Mouse (Mus musculus) ES-Bruce4 (cell line): Measurements from ENCODE around the gene Nosip. TPM values are rescaled to one million over a fixed set of nuclear protein-coding genes. Genes with fewer than 3 reads are reported as not detected.

Experiments used
- H3K27ac ChIP-seq: 2 replicates; pipeline ENCODE4 v1.5.1; 2012; ENCODE audit warnings: low read length, inconsistent platforms; ENCODE audit not compliant: insufficient read depth
- H3K27me3 ChIP-seq: 2 replicates; pipeline ENCODE4 v1.6.1; 2012; ENCODE audit warnings: mild to moderate bottlenecking, low read length, inconsistent platforms; ENCODE audit not compliant: control insufficient read depth, poor library complexity, insufficient read depth, severe bottlenecking
- H3K36me3 ChIP-seq: 2 replicates; pipeline ENCODE4 v1.6.1; 2012; ENCODE audit warnings: inconsistent platforms, mild to moderate bottlenecking, low read length, moderate library complexity; ENCODE audit not compliant: control insufficient read depth, poor library complexity, insufficient read depth, severe bottlenecking
- H3K4me1 ChIP-seq: one replicate; pipeline ENCODE4 v1.8.1; 2011; ENCODE audit warnings: low read length; ENCODE audit not compliant: control insufficient read depth, insufficient read depth
- H3K4me3 ChIP-seq: 2 replicates; pipeline ENCODE4 v1.5.1; 2011; ENCODE audit warnings: low read depth, mild to moderate bottlenecking, low read length
- H3K9ac ChIP-seq: 2 replicates; pipeline ENCODE4 v1.6.1; 2012; ENCODE audit warnings: low read depth, mild to moderate bottlenecking, inconsistent platforms; ENCODE audit not compliant: poor library complexity, severe bottlenecking
- H3K9me3 ChIP-seq: replicated peaks from 2 replicates; pipeline ENCODE4 v1.6.1; 2012; ENCODE audit warnings: mild to moderate bottlenecking, low read length, inconsistent platforms; ENCODE audit not compliant: control insufficient read depth, poor library complexity, insufficient read depth, severe bottlenecking
- CTCF ChIP-seq: IDR thresholded peaks from one replicate; pipeline ENCODE4 v1.8.1; 2011; ENCODE audit warnings: low read depth, low read length
- EP300 ChIP-seq: IDR thresholded peaks from 2 replicates; pipeline ENCODE4 v1.6.1; 2011; ENCODE audit warnings: low read depth, low read length; ENCODE audit not compliant: insufficient read depth
- POLR2A ChIP-seq: IDR thresholded peaks from one replicate; pipeline ENCODE4 v1.8.1; 2011; ENCODE audit warnings: low read length; ENCODE audit not compliant: insufficient read depth
- polyA plus RNA-seq: library from polyadenylated mRNA; stranded (reverse); fragments of >200 nt; gene quantifications from 2 replicates; pipeline ENCODE4 v1.2.4, GENCODE M21; 2011; ENCODE audit warnings: low read depth; ENCODE audit not compliant: missing spikeins, insufficient read depth, insufficient read length

The Nosip gene
- polyA plus RNA-seq, 1 experiment = 62.4 TPM

- H3K4me1 ChIP-seq = peaks cover 6% of the 10 kb centered on the region
- TF ChIP-seq EP300 = no peak
- TF ChIP-seq CTCF = no peak
- TF ChIP-seq POLR2A = no peak
- 0 out of 2 replicates have a peak, but pooled peaks cover 3% of the 10 kb centered on the region for H3K36me3 ChIP-seq
- H3K27me3 ChIP-seq = no peaks in the 10 kb centered on the region
- H3K9ac ChIP-seq = no peak overlapping the region
- H3K4me3 ChIP-seq = no peak overlapping the region
- H3K27ac ChIP-seq = no peak overlapping the region
- no peaks in the 10 kb centered on the region for H3K9me3 ChIP-seq
Observed at GRCm38 (mm10) chr7:45090251-45090977, 28.2 kb downstream of the Nosip start.

GRCm38 (mm10) chr7:45091001-45091990, 29.1 kb downstream of the Nosip start:
- Histone ChIP-seq H3K9ac (peak overlapping the region; percentile 59), H3K4me1 (peaks cover 6% of the 10 kb centered on the region)
- TF ChIP-seq CTCF (no peak), POLR2A (no peak), EP300 (no peak)

GRCm38 (mm10) chr7:45092048-45092447, 29.8 kb downstream of the Nosip start, which contains the start of gene Rcn3:
Gene Rcn3 (minus strand): TSS chr7:45092221.
- TF ChIP-seq EP300 (no peak), POLR2A (no peak), CTCF (no peak)
- Histone ChIP-seq H3K27me3 (no peaks in the 10 kb centered on the region), H3K36me3 (no peaks in the 10 kb centered on the region), H3K4me1 (peaks cover 6% of the 10 kb centered on the region), H3K27ac (peak within 1 kb of the TSS; percentile 41; the same call in 1 of the 2 replicates), H3K9ac (peak within 1 kb of the TSS; percentile 59), H3K9me3 (no peaks in the 10 kb centered on the region), H3K4me3 (peak within 1 kb of the TSS; percentile 79)

More at GRCm38 (mm10) chr7:45091001-45091990, 29.1 kb downstream of the Nosip start:
- 0 out of 2 replicates have a peak, but pooled peaks cover 2% of the 10 kb centered on the region for H3K36me3 ChIP-seq
- H3K27ac ChIP-seq = no peak overlapping the region
- H3K27me3 ChIP-seq = no peaks in the 10 kb centered on the region
- H3K4me3 ChIP-seq = peak overlapping the region; percentile 79
- no peaks in the 10 kb centered on the region for H3K9me3 ChIP-seq

GRCm38 (mm10) chr7:45092828-45093515, 30.7 kb downstream of the Nosip start:
- Histone ChIP-seq H3K9me3 (no peaks in the 10 kb centered on the region), H3K9ac (no peak overlapping the region), H3K27ac (peak overlapping the region; percentile 41; the same call in 1 of the 2 replicates), H3K27me3 (no peaks in the 10 kb centered on the region), H3K36me3 (no peaks in the 10 kb centered on the region), H3K4me1 (peaks cover 6% of the 10 kb centered on the region), H3K4me3 (peak overlapping the region; percentile 28)
- TF ChIP-seq EP300 (no peak), POLR2A (no peak), CTCF (no peak)

- Histone ChIP-seq H3K27me3 (no peaks in the 10 kb centered on the region), H3K9me3 (no peaks in the 10 kb centered on the region), H3K9ac (no peak overlapping the region), H3K27ac (no peak overlapping the region), H3K36me3 (no peaks in the 10 kb centered on the region), H3K4me3 (peak overlapping the region; percentile 29; the same call in 1 of the 2 replicates), H3K4me1 (peaks cover 6% of the 10 kb centered on the region)
- TF ChIP-seq EP300 (peak; percentile 31; the same call in 1 of the 2 replicates), POLR2A (no peak)
Observed at GRCm38 (mm10) chr7:45093516-45093905, 31.3 kb downstream of the Nosip start.
